Mouse (Mus musculus): ENCODE measurements at regions not wholly inside any gene's neighbourhood (a gene's known extent, or its start where the extent isn't known, plus 50 kb on each side); places are given as distances from the start of the nearest gene placed in this dataset.

- no peak overlapping the region for H3K27ac ChIP-seq (ENCODE audit: low read length)
- no peak overlapping the region for H3K4me2 ChIP-seq (replicated peaks; ENCODE audit: low read depth, low read length)
- no peak overlapping the region for H3K9ac ChIP-seq (replicated peaks; ENCODE audit: low read depth)
- no peak for TF ChIP-seq CTCF (IDR thresholded peaks at IDR 0.05)
- no peak for TF ChIP-seq EP300 (IDR thresholded peaks at IDR 0.05)
- DNase-seq (ENCODE audit: low spot score): no peak
- 51% methylated on average over 4 of the region's 4 CpGs for WGBS
- H3K9me3 ChIP-seq (ENCODE audit: low read length): no peaks in the 10 kb centered on the region
- no peaks in the 10 kb centered on the region for H3K36me3 ChIP-seq (ENCODE audit: insufficient read depth, low read length)
- ATAC-seq: no peak
- no peaks in the 10 kb centered on the region for H3K27me3 ChIP-seq (replicated peaks; ENCODE audit: insufficient read depth, low read length)
- 0 out of 2 replicates have a peak, but pooled peaks cover 3% of the 10 kb centered on the region for H3K4me1 ChIP-seq (ENCODE audit: insufficient read depth, low read depth, low read length)
- H3K4me3 ChIP-seq (ENCODE audit: low read depth, low read length): no peak overlapping the region
Observed at GRCm38 (mm10) chr9:14109492-14109891, 165.4 kb upstream of the Sesn3 start.

DNA sequence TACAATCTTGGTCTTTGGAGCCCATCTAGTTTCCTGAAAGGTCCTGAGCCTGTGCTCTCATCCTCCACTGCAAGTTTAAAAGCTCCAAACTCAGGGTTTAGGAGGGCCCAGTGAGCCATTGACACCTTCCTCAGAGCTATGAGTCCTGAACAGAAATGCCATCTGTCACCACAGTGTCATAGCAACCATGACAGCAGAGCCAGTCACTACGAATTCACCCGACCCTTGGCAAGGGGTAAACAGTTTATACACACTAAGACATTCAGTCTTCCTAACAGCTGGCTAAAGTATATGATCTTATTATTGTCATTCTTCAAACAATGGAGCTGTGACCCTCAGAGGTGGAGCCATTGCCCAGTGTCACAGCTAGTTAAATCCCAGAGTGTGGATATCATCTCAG is 163.2 kb upstream of the Sesn3 start:
- no peak overlapping the region for H3K27ac ChIP-seq (ENCODE audit: low read length)
- H3K4me1 ChIP-seq (ENCODE audit: insufficient read depth, low read depth, low read length): 0 out of 2 replicates have a peak, but pooled peaks cover 3% of the 10 kb centered on the region
- no peak; the same call in 1 of the 2 replicates for ATAC-seq
- H3K4me3 ChIP-seq (ENCODE audit: low read depth, low read length): no peak overlapping the region
- H3K9ac ChIP-seq (replicated peaks; ENCODE audit: low read depth): no peak overlapping the region
- H3K36me3 ChIP-seq (ENCODE audit: insufficient read depth, low read length): no peaks in the 10 kb centered on the region
- DNase-seq (ENCODE audit: low spot score): no peak
- no peak for TF ChIP-seq EP300 (IDR thresholded peaks at IDR 0.05)
- no peak for TF ChIP-seq CTCF (IDR thresholded peaks at IDR 0.05)
- no peaks in the 10 kb centered on the region for H3K9me3 ChIP-seq (ENCODE audit: low read length)
- H3K4me2 ChIP-seq (replicated peaks; ENCODE audit: low read depth, low read length): no peak overlapping the region
- WGBS: 31% methylated on average over 2 of the region's 2 CpGs
- H3K27me3 ChIP-seq (replicated peaks; ENCODE audit: insufficient read depth, low read length): no peaks in the 10 kb centered on the region

- Histone ChIP-seq H3K27ac (ENCODE audit: low read length) (no peak overlapping the region), H3K36me3 (ENCODE audit: insufficient read depth, low read length) (no peaks in the 10 kb centered on the region), H3K4me2 (replicated peaks; ENCODE audit: low read depth, low read length) (no peak overlapping the region), H3K4me1 (ENCODE audit: insufficient read depth, low read depth, low read length) (no peaks in the 10 kb centered on the region), H3K4me3 (ENCODE audit: low read depth, low read length) (no peak overlapping the region), H3K9me3 (ENCODE audit: low read length) (no peaks in the 10 kb centered on the region), H3K27me3 (replicated peaks; ENCODE audit: insufficient read depth, low read length) (no peaks in the 10 kb centered on the region), H3K9ac (replicated peaks; ENCODE audit: low read depth) (no peak overlapping the region)
- ATAC-seq: no peak
- DNase-seq (ENCODE audit: low spot score): no peak
- TF ChIP-seq CTCF (IDR thresholded peaks at IDR 0.05): no peak
- TF ChIP-seq EP300 (IDR thresholded peaks at IDR 0.05): no peak
- 31% methylated on average over 3 of the region's 3 CpGs for WGBS
Observed at GRCm38 (mm10) chr9:14115521-14115920, 159.3 kb upstream of the Sesn3 start.

- H3K27ac ChIP-seq (ENCODE audit: low read length): no peak overlapping the region
- no peak for ATAC-seq
- H3K4me2 ChIP-seq (replicated peaks; ENCODE audit: low read depth, low read length): no peak overlapping the region
- DNase-seq (ENCODE audit: low spot score): no peak
- WGBS: 65% methylated on average over 8 of the region's 8 CpGs
- H3K27me3 ChIP-seq (replicated peaks; ENCODE audit: insufficient read depth, low read length): no peaks in the 10 kb centered on the region
- H3K9ac ChIP-seq (replicated peaks; ENCODE audit: low read depth): no peak overlapping the region
- no peaks in the 10 kb centered on the region for H3K4me1 ChIP-seq (ENCODE audit: insufficient read depth, low read depth, low read length)
- TF ChIP-seq EP300 (IDR thresholded peaks at IDR 0.05) (no peak), CTCF (IDR thresholded peaks at IDR 0.05) (no peak)
- no peak overlapping the region for H3K4me3 ChIP-seq (ENCODE audit: low read depth, low read length)
- H3K36me3 ChIP-seq (ENCODE audit: insufficient read depth, low read length): no peaks in the 10 kb centered on the region
- no peaks in the 10 kb centered on the region for H3K9me3 ChIP-seq (ENCODE audit: low read length)
Observed at GRCm38 (mm10) chr9:14116097-14116840, 158.6 kb upstream of the Sesn3 start.

- Histone ChIP-seq H3K27me3 (replicated peaks; ENCODE audit: insufficient read depth, low read length) (no peaks in the 10 kb centered on the region), H3K27ac (ENCODE audit: low read length) (no peak overlapping the region), H3K4me3 (ENCODE audit: low read depth, low read length) (no peak overlapping the region), H3K9ac (replicated peaks; ENCODE audit: low read depth) (no peak overlapping the region), H3K36me3 (ENCODE audit: insufficient read depth, low read length) (no peaks in the 10 kb centered on the region), H3K9me3 (ENCODE audit: low read length) (no peaks in the 10 kb centered on the region), H3K4me1 (ENCODE audit: insufficient read depth, low read depth, low read length) (no peaks in the 10 kb centered on the region), H3K4me2 (replicated peaks; ENCODE audit: low read depth, low read length) (no peak overlapping the region)
- no peak for ATAC-seq
- TF ChIP-seq EP300 (IDR thresholded peaks at IDR 0.05) (no peak), CTCF (IDR thresholded peaks at IDR 0.05) (no peak)
- no peak for DNase-seq (ENCODE audit: low spot score)
- 55% methylated on average over 5 of the region's 5 CpGs for WGBS
Observed at GRCm38 (mm10) chr9:14133372-14133771, 141.5 kb upstream of the Sesn3 start.

- Histone ChIP-seq H3K4me3 (ENCODE audit: low read depth, low read length) (no peak overlapping the region), H3K4me1 (ENCODE audit: insufficient read depth, low read depth, low read length) (no peaks in the 10 kb centered on the region), H3K36me3 (ENCODE audit: insufficient read depth, low read length) (no peaks in the 10 kb centered on the region), H3K9ac (replicated peaks; ENCODE audit: low read depth) (no peak overlapping the region), H3K4me2 (replicated peaks; ENCODE audit: low read depth, low read length) (no peak overlapping the region), H3K9me3 (ENCODE audit: low read length) (no peaks in the 10 kb centered on the region), H3K27ac (ENCODE audit: low read length) (no peak overlapping the region), H3K27me3 (replicated peaks; ENCODE audit: insufficient read depth, low read length) (no peaks in the 10 kb centered on the region)
- TF ChIP-seq EP300 (IDR thresholded peaks at IDR 0.05) (no peak), CTCF (IDR thresholded peaks at IDR 0.05) (no peak)
- no peak for DNase-seq (ENCODE audit: low spot score)
- 45% methylated on average over 6 of the region's 6 CpGs for WGBS
- ATAC-seq: no peak
Observed at GRCm38 (mm10) chr9:14134894-14135450, 139.9 kb upstream of the Sesn3 start.
